Mouse (Mus musculus) layer of hippocampus, adult 9-11 months (tissue): ENCODE data around the gene Setd2.
A peak's percentile ranks its signal among the peaks of the same experiment; 100 is the strongest.

Experiments used
- DNase-seq: peaks from one replicate; pipeline ENCODE4 v3.0.0; 2022

Setd2 gene

DNA sequence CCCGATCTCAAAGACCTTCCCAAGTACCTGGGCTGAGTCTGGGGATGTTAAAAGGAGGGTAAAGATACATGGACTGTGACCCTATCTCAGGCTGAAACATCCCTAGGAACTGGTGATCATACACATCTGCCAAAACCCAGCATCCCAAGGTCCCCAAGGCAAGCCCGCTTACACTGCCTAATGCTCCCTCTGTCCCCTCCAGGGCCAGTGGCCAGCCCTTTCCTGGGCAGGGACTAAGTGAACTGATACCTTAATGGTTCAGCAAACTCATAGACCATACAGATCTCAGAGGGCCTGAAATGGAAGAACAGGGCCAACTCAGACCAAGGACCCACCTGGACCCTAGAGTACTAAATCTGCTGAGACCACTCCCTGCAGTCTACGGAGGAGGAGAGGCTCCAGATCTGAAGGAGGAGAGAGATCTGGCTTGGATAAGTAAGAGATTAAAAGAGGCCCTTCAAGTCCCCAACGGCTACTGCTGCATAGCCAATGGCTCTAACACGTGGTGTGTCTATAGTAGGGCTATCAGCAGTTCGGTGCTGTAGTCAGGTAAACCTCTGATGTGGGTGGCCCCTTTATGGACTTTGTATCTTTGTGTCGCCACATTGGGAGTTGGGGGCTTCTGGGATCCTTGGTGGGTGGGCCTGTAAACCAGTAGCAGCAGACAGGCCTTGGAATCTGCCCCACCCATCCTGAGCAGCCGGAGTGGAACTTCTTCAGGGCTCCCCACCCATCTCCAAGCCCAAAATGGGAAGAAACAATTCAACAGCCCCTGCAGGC is 91.2 kb downstream of the Setd2 start:
- DNase-seq, result no peak

DNA sequence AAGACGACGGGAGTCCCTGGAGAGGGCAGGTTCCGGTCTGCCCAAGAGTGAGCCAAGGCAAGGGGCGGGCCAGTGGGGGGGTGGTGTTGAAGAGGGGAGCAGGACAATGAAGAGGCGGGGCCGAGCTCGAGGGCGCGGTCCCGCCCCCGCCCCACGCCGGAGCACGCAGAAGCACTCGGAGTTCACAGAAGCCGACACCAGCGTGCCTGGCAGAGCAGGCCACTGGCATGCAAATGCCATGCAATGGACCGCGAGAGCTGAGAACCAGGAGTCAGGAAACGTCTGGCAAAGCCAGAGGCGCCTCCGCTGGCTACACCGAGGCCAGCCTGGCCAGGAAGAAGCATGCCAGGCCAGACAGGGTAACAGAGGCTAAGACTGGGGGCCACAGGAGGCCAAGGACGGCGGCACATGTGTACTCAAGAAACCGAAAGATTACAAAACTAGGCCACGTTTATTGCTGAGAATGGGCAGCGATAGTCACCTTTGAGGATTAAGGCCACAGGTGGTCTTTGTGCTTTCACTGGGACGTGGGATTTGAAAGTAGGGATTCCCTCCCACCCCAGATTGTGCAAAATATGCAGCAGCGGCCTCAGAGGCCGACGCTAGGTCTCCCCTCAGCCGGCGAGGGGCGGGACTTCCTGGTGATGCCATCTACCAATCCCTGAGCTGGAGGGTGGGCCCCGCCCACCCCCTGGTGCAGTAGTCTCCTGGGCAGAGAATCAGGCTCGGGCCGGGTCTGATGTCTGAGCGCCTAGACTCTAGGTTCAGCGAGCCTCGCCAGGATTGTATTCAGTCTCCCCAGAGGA is 92.2 kb downstream of the Setd2 start, which contains the start of gene Nradd:
Nradd (minus strand) TSS at position 92 of the 806 bp plus-strand sequence.
- peak; percentile 93 for DNase-seq

DNA sequence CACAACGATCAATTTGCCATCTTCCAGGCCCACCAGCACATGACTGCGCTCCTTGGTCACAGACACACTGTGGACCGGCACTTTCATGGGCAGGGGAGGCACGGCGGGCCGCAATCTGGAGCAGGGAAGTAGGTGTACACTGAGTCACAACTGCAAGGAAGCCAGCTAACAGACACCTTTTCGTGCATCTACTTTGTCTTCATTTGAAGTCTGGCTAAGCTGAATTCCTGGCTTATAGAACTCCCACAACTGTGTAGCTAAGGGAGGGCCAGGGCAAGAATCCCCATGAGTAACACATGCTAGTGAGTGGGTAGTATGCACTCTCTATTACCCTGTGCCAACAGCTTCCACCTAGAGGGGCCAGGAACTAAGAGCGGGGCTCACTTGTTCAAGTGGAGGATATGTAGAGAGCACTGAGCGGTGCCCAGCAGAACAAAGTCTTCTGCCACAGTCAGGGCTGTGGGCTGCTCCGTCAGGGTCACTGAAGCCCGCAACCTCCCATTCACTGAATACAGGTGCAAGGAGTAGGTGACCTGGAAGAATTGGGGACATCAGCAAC is 93.0 kb downstream of the Setd2 start:
- DNase-seq, result no peak

DNA sequence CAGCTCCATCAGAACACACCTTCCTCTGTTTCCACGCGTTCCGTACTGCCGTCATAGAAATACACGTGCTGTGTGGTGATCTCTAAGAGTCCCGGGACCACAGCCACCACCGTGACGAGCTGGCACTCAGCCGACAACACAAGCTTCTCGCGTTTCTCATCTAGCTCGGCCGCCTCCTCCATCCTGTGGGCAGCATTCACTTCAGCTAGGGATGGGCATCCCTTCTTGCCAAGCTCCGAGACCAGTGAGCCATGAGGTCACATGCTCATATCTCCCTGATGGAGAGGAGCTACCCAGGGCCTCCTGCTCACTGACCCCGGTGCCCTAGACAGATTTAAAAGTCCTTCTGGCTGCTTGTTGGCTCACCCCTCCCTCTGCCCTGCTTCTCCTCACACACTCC is 97.8 kb downstream of the Setd2 start:
- DNase-seq, result no peak

DNA sequence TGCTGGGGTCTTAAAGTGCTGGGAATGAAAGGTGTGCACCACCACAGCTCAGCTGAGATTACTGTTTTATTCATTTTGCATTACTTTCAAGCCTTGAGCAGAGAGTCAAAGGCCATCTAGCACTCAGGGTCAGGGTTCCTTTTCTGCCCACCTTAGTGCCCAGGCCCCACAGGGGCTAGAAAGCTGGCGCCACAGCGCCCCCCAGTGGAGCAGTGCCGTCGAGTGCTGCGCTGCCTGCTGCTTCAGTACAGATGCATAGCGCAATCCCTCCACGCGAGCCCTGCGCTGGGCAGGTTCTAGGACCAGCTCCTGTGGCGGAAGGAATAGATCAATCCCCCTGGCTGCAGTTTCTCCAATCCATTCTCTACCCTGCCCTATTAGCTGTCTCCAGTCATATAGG is 98.8 kb downstream of the Setd2 start:
- no peak for DNase-seq

DNA sequence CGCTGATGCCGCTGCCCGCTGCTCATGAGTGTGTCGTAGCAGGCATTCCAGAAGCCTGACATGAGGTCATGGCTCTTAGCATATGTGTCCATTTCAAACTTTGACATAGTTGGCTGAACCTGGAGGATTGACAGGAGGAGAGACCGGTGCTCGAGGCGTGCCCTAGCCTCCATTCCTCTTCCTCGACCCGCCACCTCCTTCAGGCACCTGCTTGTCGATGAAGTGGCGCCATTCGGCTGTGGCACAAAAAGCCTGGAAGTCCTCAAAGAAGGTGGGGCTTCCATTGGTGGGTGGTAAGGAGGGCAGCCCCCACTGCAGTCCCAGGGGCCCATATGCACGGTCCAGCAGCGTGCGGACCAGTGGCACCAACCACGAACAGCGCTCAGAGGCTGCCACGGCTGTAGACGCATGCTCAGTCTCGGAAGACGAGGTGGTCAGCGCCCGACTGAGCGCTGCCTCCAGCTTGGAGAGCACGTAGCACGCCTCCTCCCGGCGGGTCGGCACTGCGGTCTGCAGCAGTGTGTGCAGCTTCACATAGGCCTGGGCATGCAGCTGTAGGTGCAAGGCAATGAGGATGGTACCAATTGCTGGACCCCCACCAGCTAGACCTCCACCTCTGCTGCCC is 99.4 kb downstream of the Setd2 start:
- DNase-seq, result no peak

DNA sequence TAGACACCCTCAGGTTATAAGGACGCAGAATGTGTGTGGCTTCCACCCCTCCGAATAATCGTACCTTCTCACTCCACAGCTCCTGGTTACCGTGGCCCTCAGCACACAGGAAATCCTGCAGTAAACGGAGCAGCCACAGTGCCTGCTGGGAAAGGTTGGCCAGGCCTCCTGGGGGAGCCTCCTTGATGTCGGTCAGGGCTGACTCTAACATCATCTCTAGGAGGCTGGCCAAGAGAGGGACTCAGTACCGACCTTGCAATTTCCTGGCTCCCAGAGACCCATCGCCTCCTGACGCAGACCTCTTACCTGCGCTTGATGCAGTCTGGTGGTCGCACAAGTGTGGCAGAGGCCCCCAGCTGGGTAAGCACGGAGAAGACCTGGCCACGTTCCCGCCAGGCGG is 100.3 kb downstream of the Setd2 start:
- DNase-seq, result no peak

DNA sequence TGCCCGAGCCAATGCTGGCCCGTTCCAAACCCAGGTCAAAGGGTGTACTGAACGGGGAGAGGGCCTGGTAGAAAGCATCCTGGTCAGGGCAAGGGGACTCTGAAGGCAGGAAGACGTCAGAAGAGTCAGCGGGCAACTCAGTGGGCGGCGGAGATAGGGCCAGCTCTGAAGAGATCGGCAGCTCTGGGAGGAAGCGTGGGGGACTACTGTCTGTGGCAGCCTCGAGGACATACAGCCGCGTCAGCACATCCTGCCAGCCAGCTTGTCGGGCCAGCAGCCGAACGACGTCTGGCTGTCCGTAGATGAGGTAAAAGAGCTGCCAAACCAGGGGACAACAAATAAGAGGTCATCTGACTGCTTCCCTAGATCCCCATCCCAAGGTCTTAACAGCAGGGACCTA is 101.5 kb downstream of the Setd2 start:
- DNase-seq, result peak; percentile 79

DNA sequence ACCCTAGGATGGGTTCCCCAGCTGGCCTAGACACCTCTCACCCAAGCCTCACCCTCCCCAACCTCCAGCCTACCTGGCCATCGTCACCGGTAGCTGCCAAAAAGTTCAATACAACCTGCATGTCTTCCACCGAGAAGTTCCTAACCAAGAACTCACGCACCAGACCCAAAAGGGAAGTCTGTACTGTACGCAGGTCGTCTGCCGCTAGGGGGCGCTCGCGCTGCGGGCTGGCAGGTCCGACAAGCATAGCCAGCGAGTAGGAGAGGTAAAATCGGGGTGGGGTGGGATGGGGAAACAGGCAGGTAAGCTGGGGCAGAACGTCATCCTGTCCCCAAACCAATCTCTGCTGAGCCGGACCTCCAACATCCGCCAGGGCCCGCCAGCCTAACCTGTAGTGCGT is 102.8 kb downstream of the Setd2 start:
- DNase-seq, result peak; percentile 79

DNA sequence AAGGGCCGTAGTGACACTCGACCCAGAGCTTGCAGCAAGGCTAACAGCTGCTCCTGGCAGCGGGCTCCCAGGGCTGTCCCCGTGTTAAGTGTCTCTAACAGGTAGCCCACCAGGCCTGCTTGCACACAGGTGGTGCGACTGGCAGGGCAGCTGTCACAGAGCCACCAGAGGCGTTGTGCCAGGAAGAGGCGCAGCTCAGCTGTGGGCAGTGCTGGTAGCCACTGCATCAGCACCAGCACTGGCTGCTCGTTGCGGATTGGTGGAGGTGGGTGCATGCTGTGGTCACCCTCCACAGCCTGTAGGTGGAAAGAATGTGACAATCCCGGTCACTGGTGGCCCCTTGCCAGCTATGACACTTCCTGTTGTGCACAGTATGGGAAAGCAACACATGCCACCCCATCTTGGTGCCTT is 106.2 kb downstream of the Setd2 start:
- no peak for DNase-seq

DNA sequence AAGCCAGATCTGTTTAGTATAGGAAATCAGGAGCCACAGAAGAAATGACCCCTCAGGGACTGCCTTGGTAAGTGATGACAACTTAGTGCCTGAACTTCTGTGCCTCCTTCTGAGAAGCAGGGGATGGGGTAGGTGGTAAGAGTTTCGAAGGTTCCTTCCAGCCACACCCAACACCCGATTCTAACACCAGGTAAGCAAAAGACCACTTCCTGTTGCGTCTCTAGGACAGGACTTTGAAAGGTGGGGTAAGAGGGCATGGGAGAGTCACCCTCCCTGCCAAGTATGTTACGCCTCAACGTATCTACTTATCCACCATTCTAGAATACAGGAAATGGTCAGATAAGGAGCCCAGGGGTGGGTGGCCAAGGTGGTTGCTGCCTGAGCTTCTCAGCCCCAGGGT is 108.6 kb downstream of the Setd2 start:
- no peak for DNase-seq

DNA sequence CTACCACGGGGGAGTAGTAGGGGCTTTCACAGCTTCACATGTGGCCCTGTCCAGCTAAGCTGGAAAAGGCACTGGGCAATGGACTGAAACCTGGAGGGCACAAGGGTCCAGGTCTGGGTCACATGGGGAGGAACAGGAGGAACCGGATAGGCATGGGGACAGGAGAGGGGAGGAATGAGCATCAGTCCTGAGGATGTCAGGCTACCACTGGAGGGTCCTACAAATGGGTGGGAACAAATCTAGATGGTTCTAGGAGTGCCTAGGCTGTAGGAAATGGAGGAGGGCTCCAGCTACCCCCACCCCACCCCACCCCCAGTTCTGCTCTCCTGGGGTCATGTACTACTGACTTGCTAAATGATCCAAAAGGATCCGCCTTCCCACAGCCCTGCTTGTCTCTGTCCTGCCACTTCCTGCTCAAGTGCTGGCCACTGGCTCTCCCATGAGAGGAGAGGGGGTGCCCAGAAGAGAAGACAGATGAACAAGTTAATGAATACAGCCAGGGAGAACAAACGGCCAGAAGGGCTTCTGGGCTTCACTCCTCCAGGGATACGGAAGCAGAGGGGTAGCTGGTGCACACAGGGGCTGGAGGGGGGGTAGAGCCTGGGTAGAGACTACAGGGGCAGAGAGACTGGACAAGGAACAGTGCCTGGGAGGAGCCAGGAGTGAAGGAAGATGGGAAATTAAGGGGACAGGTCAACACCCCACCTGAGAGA is 110.6 kb downstream of the Setd2 start:
- DNase-seq, result no peak

DNA sequence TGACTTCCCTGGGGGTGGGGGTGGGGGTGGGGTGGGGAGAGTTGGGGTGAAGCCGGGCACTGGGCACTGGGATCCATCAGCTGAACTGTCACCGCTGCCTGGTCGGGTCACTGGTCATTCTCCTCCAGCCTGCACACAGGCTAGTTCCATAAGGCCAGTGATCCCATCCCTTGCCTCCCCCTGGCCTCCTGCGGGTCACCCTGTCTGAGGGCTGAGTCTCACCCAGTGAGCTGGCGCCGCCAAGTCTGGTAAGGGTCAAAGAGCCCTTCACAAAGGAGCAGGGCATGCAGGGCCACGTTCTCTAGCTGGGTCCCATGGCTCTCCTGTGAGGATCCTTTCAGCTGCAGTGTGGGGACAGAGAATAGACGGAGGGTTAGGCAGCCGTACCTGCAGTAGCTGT is 111.4 kb downstream of the Setd2 start:
- no peak for DNase-seq

DNA sequence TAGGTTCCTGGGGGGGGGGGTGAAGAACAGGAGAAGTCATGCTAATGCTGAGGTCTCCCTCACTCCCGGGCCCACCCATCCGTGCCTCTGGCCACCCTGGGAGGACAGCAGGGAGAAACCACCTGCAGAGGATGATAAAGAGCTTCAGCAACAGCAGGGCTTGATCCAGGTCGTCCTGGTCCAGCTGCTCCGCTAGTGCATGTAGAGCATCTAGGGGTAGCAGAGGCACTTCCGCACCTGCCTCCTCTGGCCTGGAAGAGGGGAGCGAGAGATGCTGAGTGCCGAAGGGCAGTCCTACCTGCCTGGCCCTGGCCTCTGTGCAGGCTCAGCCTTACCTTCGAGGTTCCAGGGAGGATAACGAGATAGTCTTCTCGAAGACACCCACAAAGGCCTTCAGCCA is 111.9 kb downstream of the Setd2 start:
- no peak for DNase-seq

DNA sequence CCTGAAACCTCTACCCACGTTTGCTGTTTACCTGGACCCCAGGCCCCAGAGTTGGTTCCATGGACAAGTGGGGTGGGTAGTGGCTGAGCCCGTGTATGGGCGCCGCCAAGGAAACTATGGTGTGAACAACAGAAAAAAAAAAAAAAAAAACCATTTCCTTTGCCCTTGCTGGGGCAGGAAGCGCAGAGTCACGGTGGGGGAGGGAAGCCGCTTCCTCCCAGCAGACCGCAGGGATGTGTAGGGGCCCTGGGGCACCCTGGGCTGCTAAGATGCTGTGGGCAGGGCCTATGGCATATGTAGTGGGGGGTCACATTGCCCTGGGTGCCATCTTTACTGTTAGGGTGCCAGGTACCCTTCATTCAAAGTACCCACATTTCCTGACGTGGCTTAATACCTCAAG is 112.8 kb downstream of the Setd2 start:
- no peak for DNase-seq

DNA sequence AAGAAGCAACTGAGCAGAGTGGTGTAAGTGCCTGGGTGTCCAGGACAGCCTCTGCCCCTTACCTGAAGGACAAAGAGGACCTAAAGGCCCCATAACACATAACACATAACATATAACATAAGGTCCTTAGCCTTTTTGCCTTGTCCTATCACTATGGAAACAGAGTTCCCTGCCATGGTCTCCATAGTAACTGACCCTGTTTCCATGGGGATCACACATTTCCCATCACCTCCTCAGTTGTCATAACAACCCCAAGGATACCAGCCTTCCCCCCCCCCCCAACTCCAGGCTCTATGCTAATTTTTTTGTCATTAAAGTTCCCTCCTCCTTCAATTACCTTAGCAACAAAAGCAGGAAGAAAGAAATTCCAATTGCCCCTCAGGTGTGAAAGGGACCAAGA is 117.4 kb downstream of the Setd2 start:
- peak; percentile 44 for DNase-seq

DNA sequence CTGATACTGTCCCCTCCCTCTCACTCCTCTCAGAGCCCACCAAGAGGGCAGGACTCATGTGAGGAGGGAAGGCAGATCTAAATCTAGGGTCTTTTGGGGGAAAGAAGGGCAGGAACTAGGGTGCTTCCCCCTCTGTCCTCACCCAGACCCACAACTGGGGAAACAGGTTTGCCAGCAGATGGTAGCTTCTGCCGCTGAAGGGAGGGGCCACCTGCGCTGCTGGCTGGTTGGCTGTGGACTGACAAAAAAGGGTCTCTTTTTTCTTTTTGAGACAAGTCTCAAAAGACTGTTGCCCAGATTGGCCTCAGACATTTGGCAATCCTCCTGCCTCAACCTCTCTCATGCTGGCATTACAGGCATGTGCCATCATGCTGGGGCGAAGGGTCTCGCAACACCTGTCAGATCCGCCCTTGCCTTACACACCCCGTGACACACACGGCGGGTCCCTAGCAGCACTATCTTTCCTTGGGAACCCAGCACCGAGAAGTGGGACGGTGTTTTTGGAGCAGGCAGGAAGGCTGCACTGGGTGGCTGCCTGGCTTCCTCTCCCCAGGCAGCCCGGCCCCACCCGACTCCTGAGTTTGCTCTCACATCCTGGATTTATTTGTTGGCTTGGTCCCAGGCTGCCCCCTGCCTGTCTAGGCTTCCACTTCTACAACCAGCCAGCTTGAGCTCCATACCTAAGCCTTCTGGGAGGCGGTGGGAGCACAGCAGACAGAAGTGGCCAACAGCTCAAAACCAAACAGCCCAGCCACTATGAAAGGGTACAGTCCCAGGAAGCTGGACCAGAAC is 119.7 kb downstream of the Setd2 start:
- peak; percentile 21 for DNase-seq

DNA sequence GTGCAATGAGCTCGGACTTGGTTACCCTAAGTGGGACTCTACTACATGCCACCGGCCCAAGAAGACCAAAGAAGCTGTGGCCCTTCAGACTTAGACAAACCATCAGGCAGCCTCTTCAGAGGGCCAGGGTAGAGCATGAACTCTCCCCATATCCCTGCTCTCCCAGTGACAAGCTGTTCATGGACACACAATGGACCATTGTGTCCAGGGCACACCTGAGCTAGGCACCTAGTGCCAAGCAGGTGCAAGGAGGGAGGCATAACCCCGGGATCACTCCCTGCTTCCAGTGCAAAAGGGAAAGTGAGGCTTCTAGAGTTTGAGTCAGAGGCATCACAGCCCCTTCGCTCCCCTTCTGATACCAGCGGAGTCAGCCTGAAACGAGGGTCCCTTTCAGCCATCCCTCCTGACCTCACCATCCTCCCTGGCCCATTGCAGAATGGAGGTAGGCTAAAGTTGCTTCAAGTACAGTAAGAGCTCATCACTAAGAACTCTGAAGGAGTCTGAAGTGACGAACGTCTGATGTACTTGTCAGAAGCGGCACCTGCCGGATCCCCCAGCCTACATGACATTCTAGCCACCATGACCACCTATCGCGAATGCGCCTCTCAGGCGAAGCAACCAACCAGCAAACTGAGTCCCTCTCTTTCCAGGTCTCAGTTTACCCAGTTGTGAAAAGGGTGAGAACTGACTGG is 120.7 kb downstream of the Setd2 start:
- DNase-seq, result no peak

DNA sequence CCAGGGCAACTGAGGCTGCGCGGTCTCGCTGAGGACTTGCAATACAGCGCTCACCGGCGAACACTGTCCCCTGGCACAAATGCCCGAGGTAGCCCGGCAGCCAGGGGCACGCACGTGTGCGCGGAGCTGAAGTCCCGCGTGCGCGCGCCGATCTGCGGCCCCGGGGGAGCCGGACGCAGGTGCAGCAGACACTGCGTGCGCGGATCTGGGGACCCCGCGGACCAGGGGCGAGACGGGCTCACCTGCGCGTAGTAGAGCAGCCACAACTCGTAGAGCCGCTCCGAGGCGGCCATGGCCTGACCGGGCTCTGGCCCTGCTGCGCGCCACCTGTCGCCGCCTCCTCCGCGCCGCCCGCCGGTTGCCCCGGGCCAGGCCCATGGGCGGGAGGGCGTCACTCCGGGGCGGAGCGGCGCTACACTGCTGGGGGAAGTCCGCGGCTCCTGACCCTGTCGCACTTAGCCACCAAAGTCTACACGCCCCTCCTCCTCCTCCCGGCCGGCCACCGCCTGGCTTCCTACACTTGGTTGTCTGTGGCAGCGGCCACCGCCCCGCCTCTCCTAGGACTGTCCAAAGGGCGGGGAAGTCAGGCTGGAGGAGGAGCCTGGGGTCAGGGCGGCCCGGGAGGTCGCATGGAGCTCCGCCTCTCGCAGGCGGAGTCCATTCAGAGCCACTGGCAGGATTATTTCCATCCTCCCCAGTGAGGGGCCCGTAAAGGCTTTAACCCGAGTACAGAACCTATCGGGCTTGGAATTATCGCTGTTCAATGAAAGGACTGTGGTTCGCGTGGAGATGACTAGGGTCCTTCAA is 121.5 kb downstream of the Setd2 start, which contains the start of gene Nbeal2:
Nbeal2 (minus strand) TSS at position 507 of the 807 bp plus-strand sequence.
- peak; percentile 94 for DNase-seq
